Mouse (Mus musculus) kidney, postnatal 0 days (tissue): ENCODE measurements at regions not wholly inside any gene's neighbourhood (a gene's known extent, or its start where the extent isn't known, plus 50 kb on each side); places are given as distances from the start of the nearest gene placed in this dataset.
A peak's percentile ranks its signal among the peaks of the same experiment; 100 is the strongest.

Experiments used
- ATAC-seq: fragments of 200-750 bp; cut with Nextera tagmentation; replicated peaks from 2 replicates; pipeline ENCODE4 v1.8.0; 2017; ENCODE audit warnings: low read depth, moderate number of reproducible peaks, moderate TSS enrichment, moderate library complexity; ENCODE audit not compliant: low FRiP score
- DNase-seq: peaks from one replicate; pipeline ENCODE4 v3.0.0-alpha.2; 2016; ENCODE audit warnings: low spot score
- H3K27ac ChIP-seq: fragments of 300-500 bp; sonication (generic); 2 replicates; pipeline ENCODE4 v1.5.1; 2014; ENCODE audit warnings: mild to moderate bottlenecking
- H3K27me3 ChIP-seq: fragments of 300-500 bp; sonication (generic); 2 replicates; pipeline ENCODE4 v1.6.1; 2014; ENCODE audit warnings: low read length, mixed read lengths; ENCODE audit not compliant: insufficient read depth
- H3K36me3 ChIP-seq: fragments of 300-500 bp; sonication (generic); 2 replicates; pipeline ENCODE4 v1.6.1; 2014; ENCODE audit warnings: low read length, mixed read lengths; ENCODE audit not compliant: insufficient read depth
- H3K4me1 ChIP-seq: fragments of 300-500 bp; sonication (generic); replicated peaks from 2 replicates; pipeline ENCODE4 v1.6.1; 2014; ENCODE audit warnings: antibody characterized with exemption, low read length, mixed read lengths; ENCODE audit not compliant: insufficient read depth
- H3K4me2 ChIP-seq: fragments of 300-500 bp; sonication (generic); 2 replicates; pipeline ENCODE4 v1.6.1; 2014; ENCODE audit warnings: mild to moderate bottlenecking, low read length, moderate library complexity, mixed read lengths
- H3K4me3 ChIP-seq: fragments of 300-500 bp; sonication (generic); replicated peaks from 2 replicates; pipeline ENCODE4 v1.5.1; 2014; ENCODE audit warnings: low read depth, low read length
- H3K9ac ChIP-seq: fragments of 300-500 bp; sonication (generic); 2 replicates; pipeline ENCODE4 v1.6.1; 2014; ENCODE audit warnings: low read depth, low read length
- H3K9me3 ChIP-seq: fragments of 300-500 bp; sonication (generic); replicated peaks from 2 replicates; pipeline ENCODE4 v1.6.1; 2016; ENCODE audit warnings: low read length, inconsistent platforms, mixed read lengths
- CTCF ChIP-seq: IDR thresholded peaks from 2 replicates; pipeline ENCODE4 v1.5.1; 2016; ENCODE audit warnings: antibody characterized with exemption, low read depth, mild to moderate bottlenecking, moderate library complexity
- WGBS: fragments of 180-500 bp; shearing (Covaris S2); extraction: QIAGEN DNeasy Blood & Tissue Kit; methylation state at CpG from one replicate; pipeline ENCODE4 v1.1.7; 2014; 5-methylcytosine and 5-hydroxymethylcytosine counted together

GRCm38 (mm10) chr13:107831997-107832396 is 212.2 kb upstream of the Smim15 start:
- ATAC-seq (no peak; the same call in 1 of the 2 replicates), DNase-seq (no peak)
- H3K4me2 ChIP-seq = no peak overlapping the region

GRCm38 (mm10) chr13:107831221-107831681 is 213.0 kb upstream of the Smim15 start:
- peak overlapping the region; percentile 49 for H3K4me2 ChIP-seq
- H3K4me1 ChIP-seq = peaks cover 8% of the 10 kb centered on the region
- ATAC-seq = peak; percentile 100
- TF ChIP-seq CTCF = no peak
- no peaks in the 10 kb centered on the region for H3K9me3 ChIP-seq
- no peaks in the 10 kb centered on the region for H3K27me3 ChIP-seq
- peak overlapping the region; percentile 26 for H3K4me3 ChIP-seq
- H3K9ac ChIP-seq = no peak overlapping the region
- H3K36me3 ChIP-seq = no peaks in the 10 kb centered on the region
- peak; percentile 98 for DNase-seq
- WGBS = 1% methylated on average over 17 of the region's 17 CpGs
- H3K27ac ChIP-seq = no peak overlapping the region

More at GRCm38 (mm10) chr13:107831997-107832396, 212.2 kb upstream of the Smim15 start:
- Histone ChIP-seq H3K36me3 (no peaks in the 10 kb centered on the region), H3K4me1 (peaks cover 9% of the 10 kb centered on the region), H3K9me3 (no peaks in the 10 kb centered on the region), H3K27me3 (no peaks in the 10 kb centered on the region), H3K9ac (no peak overlapping the region), H3K4me3 (no peak overlapping the region), H3K27ac (no peak overlapping the region)
- no peak for TF ChIP-seq CTCF
- 67% methylated on average over 5 of the region's 5 CpGs for WGBS

GRCm38 (mm10) chr13:107830281-107830680 is 214.0 kb upstream of the Smim15 start:
- Histone ChIP-seq H3K36me3 (no peaks in the 10 kb centered on the region), H3K27ac (no peak overlapping the region; the same call in 1 of the 2 replicates), H3K4me3 (no peak overlapping the region), H3K9ac (no peak overlapping the region), H3K4me1 (peaks cover 2% of the 10 kb centered on the region), H3K4me2 (no peak overlapping the region), H3K9me3 (no peaks in the 10 kb centered on the region), H3K27me3 (no peaks in the 10 kb centered on the region)
- no peak for TF ChIP-seq CTCF
- DNase-seq (no peak), ATAC-seq (no peak)
- WGBS = 28% methylated on average over 2 of the region's 2 CpGs

GRCm38 (mm10) chr13:107829861-107830260 is 214.4 kb upstream of the Smim15 start:
- DNase-seq (no peak), ATAC-seq (no peak)
- Histone ChIP-seq H3K9ac (no peak overlapping the region), H3K9me3 (no peaks in the 10 kb centered on the region), H3K27me3 (no peaks in the 10 kb centered on the region), H3K4me3 (no peak overlapping the region), H3K27ac (no peak overlapping the region), H3K36me3 (no peaks in the 10 kb centered on the region), H3K4me2 (no peak overlapping the region), H3K4me1 (no peaks in the 10 kb centered on the region; the same call in none of the 2 replicates)
- WGBS = 82% methylated on average over 4 of the region's 4 CpGs
- 0 out of 2 replicates have a peak, but pooled peaks have one; percentile 8 for TF ChIP-seq CTCF

- no peak for DNase-seq
- WGBS = 68% methylated on average over 4 of the region's 4 CpGs
- Histone ChIP-seq H3K36me3 (no peaks in the 10 kb centered on the region), H3K27ac (no peak overlapping the region), H3K4me1 (no peaks in the 10 kb centered on the region; the same call in 1 of the 2 replicates), H3K4me3 (no peak overlapping the region), H3K9ac (no peak overlapping the region), H3K27me3 (no peaks in the 10 kb centered on the region), H3K9me3 (no peaks in the 10 kb centered on the region), H3K4me2 (no peak overlapping the region)
- TF ChIP-seq CTCF = no peak
- ATAC-seq = no peak
These were observed 218.6 kb upstream of the Smim15 start for GRCm38 (mm10) chr13:107825636-107826035.

- TF ChIP-seq CTCF = no peak
- Histone ChIP-seq H3K9ac (no peak overlapping the region), H3K4me2 (no peak overlapping the region), H3K9me3 (no peaks in the 10 kb centered on the region), H3K4me3 (no peak overlapping the region), H3K27me3 (no peaks in the 10 kb centered on the region), H3K36me3 (no peaks in the 10 kb centered on the region), H3K4me1 (no peaks in the 10 kb centered on the region; the same call in 1 of the 2 replicates), H3K27ac (no peak overlapping the region)
- no peak for DNase-seq
- ATAC-seq = no peak
- 34% methylated on average over 1 of the region's 1 CpGs for WGBS
These were observed 220.9 kb upstream of the Smim15 start for GRCm38 (mm10) chr13:107823342-107823741.

GRCm38 (mm10) chr13:107822198-107822597 is 222.0 kb upstream of the Smim15 start:
- 68% methylated on average over 2 of the region's 2 CpGs for WGBS
- DNase-seq = no peak

More at GRCm38 (mm10) chr13:107822198-107822597, 222.0 kb upstream of the Smim15 start:
- ATAC-seq = no peak
- Histone ChIP-seq H3K27ac (no peak overlapping the region), H3K36me3 (no peaks in the 10 kb centered on the region), H3K27me3 (no peaks in the 10 kb centered on the region), H3K4me1 (no peaks in the 10 kb centered on the region; the same call in 1 of the 2 replicates), H3K9me3 (no peaks in the 10 kb centered on the region), H3K4me2 (no peak overlapping the region), H3K4me3 (no peak overlapping the region), H3K9ac (no peak overlapping the region)
- no peak for TF ChIP-seq CTCF
